Mouse (Mus musculus): ENCODE measurements at regions not wholly inside any gene's neighbourhood (a gene's known extent, or its start where the extent isn't known, plus 50 kb on each side); places are given as distances from the start of the nearest gene placed in this dataset.

GRCm38 (mm10) chr2:92524346-92524905 is 64.1 kb upstream of the Slc35c1 start:
- no peak overlapping the region for H3K4me2 ChIP-seq (replicated peaks)
- H3K4me1 ChIP-seq = peaks cover 6% of the 10 kb centered on the region; the same call in 1 of the 2 replicates
- no peak overlapping the region for H3K9ac ChIP-seq
- ATAC-seq (ENCODE audit: insufficient number of reproducible peaks, low FRiP score, low TSS enrichment, low read depth) = no peak
- no peaks in the 10 kb centered on the region for H3K27me3 ChIP-seq
- no peak overlapping the region for H3K4me3 ChIP-seq (replicated peaks)
- WGBS = 85% methylated on average over 9 of the region's 9 CpGs
- H3K36me3 ChIP-seq = no peaks in the 10 kb centered on the region
- no peaks in the 10 kb centered on the region for H3K9me3 ChIP-seq (replicated peaks)
- H3K27ac ChIP-seq (replicated peaks) = no peak overlapping the region

- no peaks in the 10 kb centered on the region for H3K36me3 ChIP-seq
- H3K4me3 ChIP-seq (replicated peaks) = no peak overlapping the region
- no peaks in the 10 kb centered on the region for H3K27me3 ChIP-seq
- no peak overlapping the region for H3K9ac ChIP-seq
- no peaks in the 10 kb centered on the region for H3K9me3 ChIP-seq (replicated peaks)
- H3K4me2 ChIP-seq (replicated peaks) = no peak overlapping the region
- WGBS = 77% methylated on average over 13 of the region's 13 CpGs
- no peak overlapping the region for H3K27ac ChIP-seq (replicated peaks)
- H3K4me1 ChIP-seq = no peaks in the 10 kb centered on the region
- ATAC-seq (ENCODE audit: insufficient number of reproducible peaks, low FRiP score, low TSS enrichment, low read depth) = no peak
Measured at GRCm38 (mm10) chr2:92523321-92523895, 63.1 kb upstream of the Slc35c1 start.

GRCm38 (mm10) chr2:92521527-92521926 is 61.2 kb upstream of the Slc35c1 start:
- no peaks in the 10 kb centered on the region for H3K4me1 ChIP-seq
- no peak overlapping the region for H3K9ac ChIP-seq
- no peak overlapping the region for H3K4me3 ChIP-seq (replicated peaks)
- 69% methylated on average over 8 of the region's 8 CpGs for WGBS
- no peak for ATAC-seq (ENCODE audit: insufficient number of reproducible peaks, low FRiP score, low TSS enrichment, low read depth)
- no peak overlapping the region for H3K27ac ChIP-seq (replicated peaks)
- H3K27me3 ChIP-seq = no peaks in the 10 kb centered on the region
- H3K36me3 ChIP-seq = no peaks in the 10 kb centered on the region
- no peaks in the 10 kb centered on the region for H3K9me3 ChIP-seq (replicated peaks)
- no peak overlapping the region for H3K4me2 ChIP-seq (replicated peaks)

- Histone ChIP-seq H3K9me3 (replicated peaks) (no peaks in the 10 kb centered on the region), H3K4me1 (no peaks in the 10 kb centered on the region), H3K9ac (no peak overlapping the region), H3K27ac (replicated peaks) (no peak overlapping the region), H3K4me3 (replicated peaks) (no peak overlapping the region), H3K27me3 (no peaks in the 10 kb centered on the region), H3K4me2 (replicated peaks) (no peak overlapping the region), H3K36me3 (no peaks in the 10 kb centered on the region)
- WGBS = 83% methylated on average over 8 of the region's 8 CpGs
- ATAC-seq (ENCODE audit: insufficient number of reproducible peaks, low FRiP score, low TSS enrichment, low read depth) = no peak
Measured at GRCm38 (mm10) chr2:92519396-92519795, 59.1 kb upstream of the Slc35c1 start.

- H3K4me3 ChIP-seq (replicated peaks) = no peak overlapping the region
- H3K36me3 ChIP-seq = no peaks in the 10 kb centered on the region
- ATAC-seq (ENCODE audit: insufficient number of reproducible peaks, low FRiP score, low TSS enrichment, low read depth) = no peak
- H3K27ac ChIP-seq (replicated peaks) = no peak overlapping the region
- H3K4me2 ChIP-seq (replicated peaks) = no peak overlapping the region
- H3K9me3 ChIP-seq (replicated peaks) = no peaks in the 10 kb centered on the region
- H3K9ac ChIP-seq = no peak overlapping the region
- H3K4me1 ChIP-seq = no peaks in the 10 kb centered on the region
- 75% methylated on average over 8 of the region's 8 CpGs for WGBS
- H3K27me3 ChIP-seq = no peaks in the 10 kb centered on the region
Measured at GRCm38 (mm10) chr2:92518891-92519290, 58.6 kb upstream of the Slc35c1 start.

GRCm38 (mm10) chr2:92514961-92515360 is 54.6 kb upstream of the Slc35c1 start:
- no peaks in the 10 kb centered on the region for H3K27me3 ChIP-seq
- no peak for ATAC-seq (ENCODE audit: insufficient number of reproducible peaks, low FRiP score, low TSS enrichment, low read depth)
- H3K9ac ChIP-seq = no peak overlapping the region
- no peaks in the 10 kb centered on the region for H3K9me3 ChIP-seq (replicated peaks)
- no peak overlapping the region for H3K4me2 ChIP-seq (replicated peaks)
- H3K4me3 ChIP-seq (replicated peaks) = no peak overlapping the region
- no peaks in the 10 kb centered on the region for H3K4me1 ChIP-seq
- WGBS = 34% methylated on average over 6 of the region's 6 CpGs
- no peaks in the 10 kb centered on the region for H3K36me3 ChIP-seq
- H3K27ac ChIP-seq (replicated peaks) = no peak overlapping the region

GRCm38 (mm10) chr2:92511771-92512744 is 51.7 kb upstream of the Slc35c1 start:
- no peak overlapping the region for H3K27ac ChIP-seq (replicated peaks)
- no peaks in the 10 kb centered on the region for H3K27me3 ChIP-seq
- H3K36me3 ChIP-seq = no peaks in the 10 kb centered on the region
- no peak overlapping the region for H3K4me2 ChIP-seq (replicated peaks)
- peak; percentile 34; the same call in 1 of the 2 replicates for ATAC-seq (ENCODE audit: insufficient number of reproducible peaks, low FRiP score, low TSS enrichment, low read depth)
- H3K9ac ChIP-seq = no peak overlapping the region
- H3K4me3 ChIP-seq (replicated peaks) = no peak overlapping the region
- H3K9me3 ChIP-seq (replicated peaks) = no peaks in the 10 kb centered on the region
- no peaks in the 10 kb centered on the region for H3K4me1 ChIP-seq
- WGBS = 54% methylated on average over 6 of the region's 6 CpGs
